Mouse (Mus musculus): ENCODE results near the gene Mex3a. TPM values are rescaled to one million over a fixed set of nuclear protein-coding genes. Genes with fewer than 3 reads are reported as not detected.

Gene Mex3a
- polyA plus RNA-seq (2017; shearing (Covaris generic)) = under 1 TPM; 0.17 to 0.20 (median 0.18) TPM

GRCm38 (mm10) chr3:88532299-88532674 lies at the start of gene Mex3a:
Gene Mex3a, plus strand, starts transcription at chr3:88532395.
- no peak for ATAC-seq

GRCm38 (mm10) chr3:88483141-88483540 lies 49.1 kb upstream of the Mex3a start:
- ATAC-seq = no peak

- ATAC-seq = peak; percentile 75
These were observed 48.6 kb upstream of the Mex3a start for GRCm38 (mm10) chr3:88483621-88484020.

GRCm38 (mm10) chr3:88484597-88485316 lies 47.4 kb upstream of the Mex3a start:
- no peak for ATAC-seq

- ATAC-seq = no peak
These were observed 46.2 kb upstream of the Mex3a start for GRCm38 (mm10) chr3:88486043-88486442.

GRCm38 (mm10) chr3:88486887-88487286 lies 45.3 kb upstream of the Mex3a start:
- no peak for ATAC-seq

GRCm38 (mm10) chr3:88487396-88487795 lies 44.8 kb upstream of the Mex3a start:
- no peak for ATAC-seq

GRCm38 (mm10) chr3:88493706-88494582 lies 38.3 kb upstream of the Mex3a start:
- no peak for ATAC-seq

- no peak for ATAC-seq
These were observed 37.2 kb upstream of the Mex3a start for GRCm38 (mm10) chr3:88494836-88495628.

GRCm38 (mm10) chr3:88495741-88496415 lies 36.3 kb upstream of the Mex3a start:
- no peak for ATAC-seq

GRCm38 (mm10) chr3:88499580-88499979 lies 32.6 kb upstream of the Mex3a start:
- ATAC-seq = no peak

- no peak for ATAC-seq
These were observed 32.1 kb upstream of the Mex3a start for GRCm38 (mm10) chr3:88500087-88500486.

- ATAC-seq = no peak
These were observed 31.4 kb upstream of the Mex3a start for GRCm38 (mm10) chr3:88500655-88501365.

GRCm38 (mm10) chr3:88501366-88502030 lies 30.7 kb upstream of the Mex3a start:
- no peak for ATAC-seq

- ATAC-seq = no peak
These were observed 30.1 kb upstream of the Mex3a start for GRCm38 (mm10) chr3:88502031-88502571.

- ATAC-seq = peak; percentile 82
These were observed 29.3 kb upstream of the Mex3a start for GRCm38 (mm10) chr3:88502641-88503504.

- ATAC-seq = no peak
These were observed 28.7 kb upstream of the Mex3a start for GRCm38 (mm10) chr3:88503505-88503863.

- ATAC-seq = no peak
These were observed 28.1 kb upstream of the Mex3a start for GRCm38 (mm10) chr3:88503881-88504746.

- ATAC-seq = no peak
These were observed 27.1 kb upstream of the Mex3a start for GRCm38 (mm10) chr3:88505081-88505480.

All from inflammation-experienced regulatory T-cells, adult 6 months (primary cell).